Mouse (Mus musculus) large intestine, adult 2 months (tissue): ENCODE data around the gene Sdr39u1. TPM values are rescaled to one million over a fixed set of nuclear protein-coding genes. Genes with fewer than 3 reads are reported as not detected.

Source experiments
- DNase-seq: peaks from one replicate; pipeline ENCODE4 v3.0.0-alpha.2; 2012; ENCODE audit warnings: low read depth, low spot score
- WGBS: fragments of 180-500 bp; shearing (Covaris S2); methylation state at CpG from one replicate; pipeline ENCODE4 v1.1.7; 2018; 5-methylcytosine and 5-hydroxymethylcytosine counted together
- polyA plus RNA-seq: library from polyadenylated mRNA; depleted of rRNA; stranded (reverse); fragments of >200 nt; gene quantifications from 2 replicates; pipeline ENCODE4 v1.2.3, GENCODE M21; 2012

Gene Sdr39u1
- polyA plus RNA-seq, 1 experiment, result 56.0 TPM

DNA sequence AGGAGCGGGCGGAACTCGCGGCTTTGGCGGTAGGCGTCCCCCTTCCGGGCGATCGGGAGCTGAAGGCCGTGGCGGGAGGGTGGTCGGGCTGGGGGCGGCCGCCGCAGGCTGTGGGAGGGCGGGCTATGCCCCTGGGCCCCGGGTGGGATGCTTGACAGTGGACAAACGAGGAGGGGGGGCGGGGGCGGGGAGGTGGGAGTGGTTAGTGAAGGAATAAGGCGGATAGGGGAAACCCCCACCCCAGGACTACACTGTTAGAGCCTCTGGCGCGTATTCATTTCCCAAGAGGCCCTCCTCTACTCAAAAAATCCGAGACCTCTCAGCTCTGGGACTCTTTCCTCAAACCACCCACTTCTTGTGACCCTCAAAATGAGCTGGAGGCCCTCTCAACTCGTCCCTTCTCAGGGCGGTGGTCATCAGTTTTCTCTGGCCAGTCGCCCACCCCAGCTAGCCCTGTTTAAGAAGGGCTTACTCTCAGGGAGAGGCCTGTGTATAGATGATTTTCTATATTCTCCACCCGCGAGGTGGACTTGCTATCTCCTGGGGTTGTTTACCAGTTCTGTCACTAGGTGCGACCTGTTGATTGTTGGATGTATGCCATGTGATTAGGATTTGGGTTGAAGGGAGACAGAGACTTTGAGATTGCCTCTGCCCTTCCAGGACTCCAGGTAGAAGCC is 14.8 kb downstream of the Sdr39u1 start:
- WGBS, result under 1% methylated on average over 25 of the region's 30 CpGs
- no peak for DNase-seq

DNA sequence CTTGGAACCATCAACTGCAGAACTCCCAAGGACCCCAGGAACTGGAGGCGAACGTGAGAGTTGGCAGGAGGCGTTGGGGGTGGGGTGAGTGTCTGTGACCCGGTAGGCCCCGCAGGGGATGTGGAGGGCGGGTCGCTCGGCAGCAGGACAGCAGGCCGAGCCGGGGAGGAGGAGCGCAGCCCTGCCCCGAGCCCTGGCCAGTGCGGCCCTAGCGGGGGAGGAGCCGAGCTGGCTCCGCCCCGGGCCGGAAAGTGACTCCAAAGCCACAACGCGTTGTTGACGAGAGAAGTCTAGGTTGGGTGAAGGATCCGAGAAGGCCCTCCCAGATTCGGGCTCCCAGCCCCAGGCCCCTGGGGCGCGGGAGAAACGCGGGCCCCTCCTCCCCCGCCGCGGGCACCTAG is 15.4 kb downstream of the Sdr39u1 start, which contains the start of gene Khnyn:
Gene Khnyn (plus strand): TSS at position 235 of the 401 bp plus-strand sequence.
- WGBS, result under 1% methylated on average over 29 of the region's 30 CpGs
- DNase-seq, result peak; percentile 73

DNA sequence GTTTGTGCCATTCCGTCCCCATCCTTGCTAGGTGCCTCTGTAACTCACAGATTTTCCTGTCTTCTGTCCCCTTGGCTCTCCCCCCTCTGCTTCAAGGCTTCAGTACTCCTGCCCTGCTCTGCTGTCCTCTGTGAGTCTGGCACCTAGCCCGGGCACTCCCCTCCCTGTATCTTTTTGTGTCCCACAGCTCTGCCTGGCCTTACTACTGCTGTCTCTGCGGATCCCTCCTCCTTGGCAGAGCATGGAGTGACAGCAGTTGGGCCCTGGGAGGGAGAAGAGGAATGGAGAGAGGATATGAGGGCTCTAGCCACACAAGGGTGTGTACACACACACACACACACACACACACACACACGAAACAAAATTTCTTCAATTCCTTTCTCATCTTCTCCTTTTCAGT is 15.9 kb downstream of the Sdr39u1 start, which contains the start of gene Cbln3:
Gene Cbln3 (minus strand): TSS at position 227 of the 400 bp plus-strand sequence.
- WGBS, result 25% methylated on average over 4 of the region's 4 CpGs

DNA sequence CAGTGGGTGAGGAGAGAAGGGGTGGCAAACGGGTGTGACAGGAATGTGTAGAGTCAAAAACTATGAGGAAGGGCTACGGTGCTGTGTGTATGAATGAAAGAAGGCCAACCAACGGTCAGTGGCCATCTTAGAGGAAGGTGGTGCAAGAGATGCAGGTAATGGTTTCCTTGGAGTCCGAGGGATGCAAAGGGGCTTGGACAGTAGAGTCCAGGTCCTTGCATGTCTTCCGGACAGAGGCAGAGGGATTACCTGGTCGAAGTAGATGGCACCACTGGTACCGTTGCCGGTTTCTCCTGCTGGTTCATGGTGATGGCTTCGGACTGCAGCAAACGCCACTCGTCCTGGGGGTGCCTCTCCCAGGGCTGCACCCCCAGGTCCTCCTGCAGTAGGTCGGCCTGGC is 16.4 kb downstream of the Sdr39u1 start:
- DNase-seq, result no peak
- WGBS, result 88% methylated on average over 12 of the region's 12 CpGs

More for the DNA sequence above, 15.9 kb downstream of the Sdr39u1 start, which contains the start of gene Cbln3:
- DNase-seq, result peak; percentile 35

DNA sequence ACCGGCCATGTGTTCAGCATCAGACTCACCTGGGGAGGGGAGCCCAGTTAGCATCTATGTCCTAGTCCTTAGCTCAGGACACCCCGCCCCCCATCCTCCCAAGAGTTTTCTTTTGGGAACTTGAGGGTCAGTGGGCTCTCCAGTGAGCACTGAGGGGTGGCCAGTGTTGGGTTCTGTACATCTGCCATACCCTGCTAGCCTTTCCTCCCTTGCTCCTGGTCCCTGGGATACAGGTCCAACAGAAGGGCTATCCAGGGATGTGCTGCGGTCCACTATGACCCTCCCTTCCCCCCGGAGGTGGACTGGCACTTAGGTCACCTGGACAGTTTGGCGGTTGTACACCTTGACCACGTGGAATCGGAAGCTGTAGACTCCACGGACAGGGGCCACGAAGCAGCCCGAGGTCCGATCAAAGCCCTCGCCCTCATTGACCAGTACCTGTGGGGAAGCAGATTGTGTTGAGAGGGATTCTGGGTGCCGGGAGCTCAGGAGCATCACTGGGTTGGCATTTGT is 16.9 kb downstream of the Sdr39u1 start:
- WGBS, result 93% methylated on average over 13 of the region's 13 CpGs
- no peak for DNase-seq

DNA sequence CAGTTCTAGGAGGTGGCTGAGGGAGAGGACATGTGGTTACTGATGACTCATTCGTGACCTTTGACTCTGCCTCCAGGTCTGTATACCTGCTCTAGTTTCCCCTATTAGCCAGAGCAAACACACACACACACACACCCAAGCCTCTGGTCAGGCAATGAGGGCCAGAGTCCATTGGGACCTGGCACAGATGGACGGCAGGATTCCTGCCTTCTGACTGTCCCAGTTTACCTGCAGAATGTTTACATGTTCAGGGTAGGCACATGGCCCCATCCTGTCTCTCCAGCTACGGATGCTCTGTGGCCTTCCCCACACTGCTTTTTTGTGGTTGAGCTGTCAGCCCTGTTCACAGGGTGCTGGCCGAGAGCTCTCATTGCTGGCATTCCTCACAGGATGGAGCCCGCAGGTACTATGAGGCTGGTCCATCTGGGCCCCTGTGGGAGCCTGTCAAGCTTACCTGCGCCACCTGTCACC is 17.9 kb downstream of the Sdr39u1 start:
- DNase-seq, result peak; percentile 96
- WGBS, result 17% methylated on average over 6 of the region's 6 CpGs

DNA sequence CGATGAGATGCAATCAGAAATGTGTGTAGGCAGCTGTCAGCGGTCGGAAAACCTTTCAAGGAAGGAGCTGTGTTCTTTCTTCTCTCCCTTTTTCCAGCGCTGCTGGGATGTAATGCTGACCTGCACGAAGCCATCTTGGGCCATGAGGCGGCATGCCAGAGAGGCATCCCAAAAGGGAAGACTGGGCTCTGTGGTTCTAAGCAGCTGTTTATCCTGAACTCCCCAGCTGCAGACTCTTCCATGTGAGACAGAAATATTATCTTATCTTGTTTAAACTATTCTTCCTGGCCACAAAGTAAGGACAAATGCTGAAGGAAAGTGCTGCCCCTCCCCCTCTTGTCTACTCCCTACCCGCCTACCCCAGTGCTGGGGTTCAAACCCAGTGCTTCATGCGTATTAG is 19.1 kb downstream of the Sdr39u1 start:
- WGBS, result 84% methylated on average over 8 of the region's 8 CpGs
- DNase-seq, result no peak

DNA sequence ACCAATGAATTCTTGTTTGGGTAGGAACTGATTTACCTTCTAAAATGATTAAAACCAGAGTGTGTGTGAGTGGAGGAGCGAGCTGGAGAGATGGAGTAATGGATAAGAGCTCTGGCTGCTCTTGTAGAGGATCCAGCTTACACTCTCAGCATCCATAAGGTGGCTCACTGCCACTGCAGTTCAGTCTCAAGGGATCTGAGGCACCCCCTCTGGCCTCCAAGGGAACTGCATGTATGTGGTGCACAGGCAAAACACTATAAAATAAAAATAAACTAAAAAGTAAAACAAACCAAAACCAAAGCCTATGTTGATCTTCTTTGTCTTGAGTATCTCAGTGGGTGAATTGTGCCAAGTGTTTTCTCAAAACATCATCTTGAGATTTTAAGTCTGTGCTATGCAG is 20.5 kb downstream of the Sdr39u1 start:
- WGBS, result 33% methylated on average over 1 of the region's 1 CpGs
- DNase-seq, result peak; percentile 54

DNA sequence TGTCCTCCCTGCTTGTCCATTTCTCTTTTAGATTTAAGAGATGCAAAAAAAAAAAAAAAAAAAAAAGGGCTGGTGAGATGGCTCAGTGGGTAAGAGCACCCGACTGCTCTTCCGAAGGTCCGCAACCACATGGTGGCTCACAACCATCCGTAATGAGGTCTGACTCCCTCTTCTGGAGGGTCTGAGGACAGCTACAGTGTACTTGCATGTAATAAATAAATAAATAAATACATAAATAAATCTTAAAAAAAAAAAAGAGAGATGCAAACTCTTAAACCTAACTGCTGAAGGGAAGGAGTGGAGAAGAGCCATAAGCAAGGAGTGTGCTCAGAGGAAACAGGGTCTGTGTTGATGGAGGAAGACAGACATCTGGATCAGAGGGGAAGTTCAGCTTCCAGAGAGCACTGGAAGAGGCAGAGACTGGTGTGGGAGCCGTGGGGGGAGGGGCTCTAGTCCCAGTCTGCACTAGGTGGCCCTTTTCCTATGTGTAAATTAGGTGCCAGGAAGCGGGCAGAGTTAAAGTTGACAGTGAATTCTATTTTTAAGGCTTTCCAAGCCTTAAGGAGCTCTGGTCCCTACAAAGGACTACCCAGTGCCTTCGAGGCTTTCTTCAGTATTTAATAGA is 21.7 kb downstream of the Sdr39u1 start:
- 29% methylated on average over 7 of the region's 7 CpGs for WGBS

DNA sequence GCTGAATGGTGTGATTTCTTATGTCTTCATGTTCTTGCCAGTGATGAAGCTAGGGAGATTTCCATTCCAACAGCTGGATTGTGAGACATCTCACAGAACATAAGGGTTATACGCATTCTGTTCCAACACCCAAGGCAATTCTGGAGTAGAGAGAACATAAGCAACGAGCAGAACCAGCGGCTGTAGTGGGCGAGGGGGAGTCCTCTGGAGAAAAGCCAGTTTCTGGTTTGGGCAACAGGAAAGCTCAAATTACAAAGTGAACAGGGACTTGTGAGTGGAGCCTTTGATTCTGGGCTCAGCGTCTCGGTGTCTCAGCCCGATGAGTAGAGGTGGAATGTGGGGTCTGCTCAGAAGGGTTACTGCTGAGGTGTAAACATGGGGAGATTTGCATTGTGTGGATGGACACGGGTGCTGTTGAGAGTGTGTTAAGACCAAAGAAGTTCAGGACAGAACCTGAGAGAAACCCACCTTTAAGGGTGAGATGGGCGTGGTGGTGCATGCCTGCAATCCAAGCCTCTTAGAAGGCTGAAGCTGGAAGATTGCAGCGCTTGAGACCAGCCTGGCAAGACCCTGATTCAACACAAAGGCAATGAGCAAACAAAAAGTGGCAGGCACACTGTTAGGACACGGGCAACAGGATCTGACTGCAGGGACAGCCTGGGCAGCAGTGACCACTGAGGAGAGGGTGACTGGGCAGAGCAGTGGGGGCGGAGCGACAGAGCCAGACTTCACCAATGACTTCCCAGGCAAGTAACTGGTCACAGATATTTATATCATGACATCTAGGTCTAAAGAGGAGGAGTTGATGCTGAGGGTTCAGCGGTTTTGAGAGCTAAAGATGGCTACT is 22.4 kb downstream of the Sdr39u1 start:
- no peak for DNase-seq
- 22% methylated on average over 14 of the region's 14 CpGs for WGBS

More for the DNA sequence above, 21.7 kb downstream of the Sdr39u1 start:
- DNase-seq, result no peak

DNA sequence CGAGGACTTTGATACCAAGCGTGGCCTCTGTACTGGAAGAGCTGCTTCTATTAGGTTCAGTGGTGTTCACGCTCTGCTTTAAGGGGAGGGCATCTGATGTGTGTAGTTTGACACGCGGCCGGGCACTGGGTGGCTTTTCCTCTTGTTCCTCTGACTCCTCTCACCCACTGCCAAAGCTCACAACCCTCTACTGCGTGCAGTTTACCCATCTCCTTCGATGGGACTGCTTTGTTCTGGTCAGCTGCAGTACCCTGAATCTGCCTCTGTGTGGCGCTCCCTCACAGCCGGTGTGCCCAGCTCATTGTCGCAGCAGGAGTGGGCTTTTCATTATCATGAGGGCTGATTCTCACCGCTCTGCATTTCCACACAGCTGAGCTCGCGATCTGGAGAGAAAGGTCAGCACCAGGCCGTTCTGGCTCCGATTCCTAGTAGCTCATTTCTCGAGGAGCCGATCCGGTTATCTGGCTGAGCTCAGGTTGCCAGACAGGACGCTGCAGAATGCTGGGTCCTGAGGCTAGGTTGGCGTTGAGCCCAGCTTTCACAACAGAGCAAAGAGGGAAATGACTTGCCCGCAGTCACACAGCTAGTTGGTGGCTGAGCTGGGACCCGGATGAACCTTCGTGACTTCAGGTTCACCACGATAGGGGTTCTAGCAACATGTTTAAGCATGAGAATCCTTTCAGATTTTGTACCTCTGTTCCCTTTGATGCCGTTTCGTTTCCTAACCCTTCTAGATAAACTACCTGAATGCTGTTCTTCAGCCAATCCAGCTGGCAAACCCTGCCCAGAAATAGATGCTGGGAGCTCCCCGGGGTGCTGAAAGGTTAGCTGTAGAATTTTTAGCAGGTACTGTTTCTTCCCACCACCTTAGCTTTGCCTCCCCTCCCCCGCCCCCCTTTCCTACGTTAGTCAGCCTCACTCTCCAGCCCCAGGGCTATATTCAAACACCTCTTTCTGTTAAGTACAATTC is 26.1 kb downstream of the Sdr39u1 start:
- DNase-seq, result peak; percentile 52
- WGBS, result 11% methylated on average over 30 of the region's 30 CpGs

DNA sequence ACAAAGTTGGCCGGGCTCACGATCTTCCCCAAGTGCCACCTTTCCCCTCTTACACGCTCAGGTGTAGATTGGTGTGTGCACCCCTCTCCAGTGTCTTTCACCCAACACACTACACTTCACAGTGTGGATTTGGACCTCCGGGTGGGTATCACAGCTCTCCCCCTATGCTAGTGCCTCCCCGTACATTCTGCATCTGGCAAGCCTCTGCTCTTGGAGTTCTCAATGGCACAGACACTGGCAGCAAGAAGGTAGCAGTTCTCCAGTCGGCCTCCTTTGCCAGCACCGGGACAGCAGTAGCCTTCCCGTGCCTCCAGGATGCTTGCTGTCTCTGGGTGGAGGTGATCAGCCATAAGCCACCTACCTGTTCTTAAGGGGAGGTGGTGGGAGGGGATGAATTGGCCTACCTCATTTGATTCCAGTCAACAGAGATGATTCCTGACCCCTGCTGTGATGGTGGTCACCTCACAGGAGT is 26.8 kb downstream of the Sdr39u1 start:
- WGBS, result 84% methylated on average over 8 of the region's 8 CpGs

DNA sequence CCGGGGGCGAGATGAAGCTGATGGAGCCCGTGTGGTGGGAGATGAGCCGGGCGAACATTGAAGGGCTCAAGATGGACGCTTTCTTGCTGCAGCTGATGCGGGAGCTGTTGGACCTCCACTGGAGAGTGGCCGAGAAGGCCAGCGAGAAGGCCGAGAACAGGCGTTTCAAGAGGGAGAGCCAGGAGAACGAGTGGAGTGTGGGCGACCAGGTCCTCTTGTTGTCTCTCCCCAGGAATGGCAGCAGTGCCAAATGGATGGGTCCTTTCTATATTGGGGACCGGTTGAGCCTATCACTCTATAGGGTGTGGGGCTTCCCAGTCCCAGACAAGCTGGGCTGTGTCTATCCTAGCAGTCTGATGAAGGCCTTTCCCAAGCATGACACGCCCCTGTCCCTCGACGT is 27.5 kb downstream of the Sdr39u1 start:
- WGBS, result 87% methylated on average over 17 of the region's 17 CpGs
- no peak for DNase-seq

More for the DNA sequence above, 26.8 kb downstream of the Sdr39u1 start:
- no peak for DNase-seq

DNA sequence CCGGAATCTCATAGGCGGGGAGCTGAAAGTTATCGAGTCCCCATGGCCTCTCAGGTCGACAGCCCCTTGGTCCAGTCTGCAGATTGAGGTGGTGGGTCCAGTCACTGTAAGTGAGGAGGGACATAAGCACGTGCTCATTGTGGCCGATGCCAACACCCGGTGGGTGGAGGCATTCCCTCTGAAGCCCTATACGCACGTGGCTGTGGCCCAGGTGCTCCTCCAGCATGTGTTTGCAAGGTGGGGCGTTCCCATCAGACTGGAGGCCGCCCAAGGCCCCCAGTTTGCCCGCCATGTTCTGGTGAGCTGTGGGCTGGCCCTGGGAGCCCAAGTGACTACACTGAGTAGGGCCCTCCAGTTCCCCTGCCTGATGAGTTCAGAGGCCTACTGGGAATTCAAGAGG is 28.1 kb downstream of the Sdr39u1 start:
- 87% methylated on average over 12 of the region's 12 CpGs for WGBS
- no peak for DNase-seq

DNA sequence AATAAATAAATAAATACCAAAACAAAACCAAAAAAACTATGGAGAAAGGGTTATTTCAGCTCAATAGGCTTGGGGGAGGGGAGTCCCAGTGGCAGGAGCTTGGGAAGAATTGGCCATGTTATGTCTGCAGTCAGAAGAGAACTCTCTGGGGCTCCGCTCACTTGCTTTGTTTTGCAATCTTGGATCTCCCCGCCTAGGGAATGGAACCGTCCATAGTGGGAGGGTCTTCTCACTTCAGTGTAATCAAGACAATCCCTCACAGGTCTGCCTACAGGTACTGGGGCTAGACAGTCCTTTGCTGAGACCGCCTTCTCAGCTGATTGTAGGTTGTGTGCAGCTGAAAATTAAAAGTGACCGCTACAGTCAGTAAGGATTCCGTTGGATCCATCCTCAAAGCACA is 30.6 kb downstream of the Sdr39u1 start:
- WGBS, result 93% methylated on average over 6 of the region's 6 CpGs
- no peak for DNase-seq

DNA sequence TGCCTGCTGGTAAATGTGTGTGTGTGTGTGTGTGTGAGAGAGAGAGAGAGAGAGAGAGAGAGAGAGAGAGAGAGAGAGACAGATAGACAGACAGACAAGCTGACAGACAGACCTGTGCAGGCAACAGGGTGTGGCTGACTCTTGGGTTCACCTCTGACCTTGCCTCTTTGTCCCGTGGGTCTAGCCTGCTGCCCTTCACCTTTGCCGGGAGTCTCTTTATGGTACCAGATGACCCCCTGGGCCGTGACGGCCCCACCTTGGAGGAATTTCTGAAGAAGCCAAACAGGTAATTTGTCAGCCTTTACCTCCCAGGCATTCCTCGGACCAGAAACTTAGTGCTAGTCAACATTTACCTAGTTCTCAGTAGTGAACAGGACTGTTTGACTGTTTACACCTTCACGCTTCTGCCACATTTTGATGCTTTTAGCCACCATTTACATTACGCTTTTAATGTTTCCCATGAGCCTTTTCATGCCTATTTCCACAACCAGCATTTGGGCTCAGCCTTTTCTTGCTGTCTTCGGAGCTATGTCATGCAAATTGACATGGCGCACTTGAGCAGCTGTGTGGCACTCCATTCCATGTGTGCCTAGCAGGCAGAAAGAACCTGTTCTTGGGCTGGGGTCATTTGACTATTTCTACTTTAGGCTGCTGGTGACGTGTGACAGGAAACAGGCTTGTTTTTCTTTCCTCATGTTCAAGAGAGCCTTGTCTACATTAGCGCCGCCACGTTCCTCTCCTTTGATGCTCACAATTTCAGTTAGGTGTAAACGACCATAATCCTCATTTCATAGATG is 31.7 kb downstream of the Sdr39u1 start:
- no peak for DNase-seq
- 83% methylated on average over 14 of the region's 14 CpGs for WGBS

DNA sequence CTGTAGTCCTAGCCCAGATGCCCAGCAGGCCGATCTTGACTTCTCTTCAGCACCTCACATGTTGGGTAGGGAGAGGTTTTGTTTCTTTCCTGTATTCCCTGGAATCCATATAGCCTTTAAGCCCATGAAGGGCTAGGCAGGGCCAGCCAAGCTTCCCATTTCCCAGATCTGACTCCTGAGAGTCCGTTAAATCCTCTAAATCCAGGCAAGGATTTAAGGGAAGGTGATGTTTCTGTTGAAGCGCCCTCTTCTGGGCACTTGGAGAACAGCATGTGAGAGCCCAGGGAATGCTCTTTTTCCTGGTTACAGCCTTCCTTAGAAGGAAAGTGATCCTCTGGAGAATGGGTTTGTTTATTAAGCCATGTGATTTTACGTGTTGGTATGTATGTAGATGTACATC is 33.1 kb downstream of the Sdr39u1 start:
- WGBS, result 34% methylated on average over 4 of the region's 4 CpGs
- DNase-seq, result no peak

DNA sequence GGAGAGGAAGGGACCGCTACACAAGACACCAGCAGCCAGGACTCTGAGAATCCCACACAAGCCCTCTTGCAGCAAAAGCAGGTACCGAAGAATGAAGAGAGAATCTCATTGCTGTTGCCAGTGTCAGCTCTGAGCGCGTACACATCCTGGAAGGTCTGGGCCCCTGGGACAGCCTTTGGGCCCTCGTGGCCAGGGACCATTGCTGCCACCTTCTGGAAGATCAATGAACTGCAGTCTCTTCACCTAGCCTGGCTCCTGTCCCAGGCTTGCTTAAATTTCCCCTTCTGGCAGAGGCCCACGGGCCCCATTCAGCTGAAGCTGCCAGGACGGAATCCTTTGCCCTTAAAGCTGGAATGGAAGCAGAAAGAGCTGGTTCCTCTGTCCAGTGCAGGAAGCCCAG is 36.3 kb downstream of the Sdr39u1 start:
- WGBS, result 25% methylated on average over 7 of the region's 7 CpGs
- no peak for DNase-seq
